Mouse (Mus musculus): ENCODE measurements at regions not wholly inside any gene's neighbourhood (a gene's known extent, or its start where the extent isn't known, plus 50 kb on each side); places are given as distances from the start of the nearest gene placed in this dataset.

DNA sequence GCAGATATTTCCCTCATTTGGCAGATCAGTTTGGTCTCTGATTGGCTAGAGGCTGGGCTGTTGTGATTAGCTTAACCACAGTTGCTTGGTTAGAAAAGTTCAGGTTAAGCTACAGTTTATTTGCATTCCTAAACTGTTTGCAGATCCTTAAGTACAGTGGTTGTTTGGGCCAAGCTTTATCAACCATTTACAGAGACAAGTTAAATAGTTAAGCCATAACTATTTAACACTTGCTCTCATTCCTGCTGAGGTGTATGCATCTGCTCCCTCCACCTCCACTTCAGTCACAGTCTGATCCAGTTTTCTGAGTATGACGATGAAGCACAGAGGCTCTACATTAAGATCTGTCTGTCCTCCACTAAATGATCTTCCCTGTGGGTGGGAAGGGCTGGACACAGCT is 58.6 kb upstream of the Gdf10 start:
- DNase-seq (ENCODE audit: low spot score): no peak

DNA sequence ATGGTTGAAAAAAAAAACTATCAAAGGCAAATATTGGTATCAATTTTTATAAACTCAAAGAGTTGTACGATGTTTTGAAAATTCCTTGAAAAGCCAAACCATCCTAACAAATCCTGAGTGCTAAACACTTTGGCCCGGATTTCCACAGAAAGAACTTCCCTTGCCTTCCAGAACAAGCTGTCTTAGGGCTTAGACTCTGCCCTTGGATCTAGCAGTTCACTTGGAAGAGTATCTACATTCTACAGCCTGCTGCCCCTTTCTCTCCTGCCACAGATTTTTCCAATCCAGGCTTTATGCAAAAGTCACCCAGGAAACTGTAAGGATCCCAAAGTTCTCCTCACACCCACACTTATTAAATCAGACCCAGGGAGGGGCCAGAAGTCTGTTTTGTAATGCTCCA is 57.6 kb upstream of the Gdf10 start:
- no peak for DNase-seq (ENCODE audit: low spot score)

DNA sequence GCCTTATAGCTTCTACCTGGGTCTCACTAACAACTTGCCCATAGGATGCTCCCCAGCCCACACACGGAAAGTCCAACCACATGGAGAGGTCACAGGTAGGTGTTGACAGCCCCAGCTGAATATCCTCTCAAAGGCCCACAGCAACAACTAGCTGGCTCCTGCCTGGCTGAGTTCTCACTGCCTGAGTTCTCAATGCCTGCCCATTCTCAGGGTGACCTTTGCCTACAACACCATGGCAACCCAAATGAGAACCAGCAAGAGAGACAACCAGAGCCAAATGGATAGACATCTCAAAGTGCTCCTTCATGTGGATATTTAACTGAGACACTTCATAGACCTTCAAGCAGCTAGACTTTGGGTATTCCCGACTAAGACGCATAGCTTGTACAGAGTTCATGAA is 55.7 kb upstream of the Gdf10 start:
- DNase-seq (ENCODE audit: low spot score): no peak
